Mouse (Mus musculus) lung, adult 2 months (tissue): ENCODE data around the gene Sirt6. TPM values are rescaled to one million over a fixed set of nuclear protein-coding genes. Genes with fewer than 3 reads are reported as not detected.
"Not testable (repeated sequence)": the region's sequence is repeated elsewhere in the genome, so short reads cannot be mapped to it uniquely, and the experiment has no call there.

Experiments used
- DNase-seq: peaks from one replicate; pipeline ENCODE4 v3.0.0; 2022
- H3K4me1 ChIP-seq: fragments of 200-500 bp; 2 replicates; pipeline ENCODE4 v1.6.1; 2011; ENCODE audit warnings: low read length; ENCODE audit not compliant: control insufficient read depth, insufficient read depth
- H3K4me3 ChIP-seq: fragments of 200-500 bp; replicated peaks from 2 replicates; pipeline ENCODE3; 2011; ENCODE audit warnings: low read depth, mild to moderate bottlenecking, control low read depth, low read length; ENCODE audit errors: extremely low read depth
- CTCF ChIP-seq: fragments of 200-500 bp; IDR thresholded peaks from 2 replicates; pipeline ENCODE4 v1.5.1; 2011; ENCODE audit warnings: mild to moderate bottlenecking, low read length, control low read depth; ENCODE audit not compliant: insufficient read depth
- POLR2A ChIP-seq: fragments of 200-500 bp; IDR thresholded peaks from 2 replicates; pipeline ENCODE4 v1.6.1; 2011; ENCODE audit warnings: low read depth, mild to moderate bottlenecking, control low read depth, low read length, borderline replicate concordance; ENCODE audit errors: extremely low read depth
- WGBS: fragments of 180-500 bp; shearing (Covaris S2); methylation state at CpG from one replicate; pipeline ENCODE4 v1.1.7; 2018; 5-methylcytosine and 5-hydroxymethylcytosine counted together
- polyA plus RNA-seq: library from polyadenylated mRNA; depleted of rRNA; stranded (reverse); fragments of >200 nt; gene quantifications from 2 replicates; pipeline ENCODE4 v1.2.3, GENCODE M21; 2012; rRNA removed

Sirt6 gene
- 33.7 and 36.2 TPM in 2 replicates for polyA plus RNA-seq

GRCm38 (mm10) chr10:81626994-81627835, at the start of gene Sirt6:
Gene Sirt6 (minus strand): TSS chr10:81627797.
- H3K4me3 ChIP-seq = peak within 1 kb of the TSS; percentile 80
- peak; percentile 92 for DNase-seq
- 3% methylated on average over 40 of the region's 40 CpGs for WGBS

DNA sequence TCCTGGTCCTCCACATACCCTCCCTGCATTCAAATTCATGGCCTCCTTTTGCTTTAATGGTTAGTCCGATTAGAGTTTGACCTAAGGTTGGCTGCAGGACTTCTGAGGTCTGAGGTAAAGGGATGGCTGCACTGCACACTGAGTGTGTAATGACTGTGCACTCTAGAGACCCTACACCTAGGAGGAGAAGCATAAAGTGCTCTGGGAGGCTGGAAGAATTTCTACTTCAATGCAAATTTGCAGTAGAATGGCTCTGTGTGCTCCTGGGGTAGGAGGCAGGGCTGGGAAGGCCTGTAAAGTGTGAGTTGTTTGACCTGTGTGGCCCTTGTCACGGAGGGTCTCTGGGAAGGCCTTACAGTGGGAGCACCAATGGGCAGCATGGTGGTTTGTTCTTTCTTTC, 28.6 kb upstream of the Sirt6 start:
- Histone ChIP-seq H3K4me1 (no peaks in the 10 kb centered on the region), H3K4me3 (no peak overlapping the region)
- no peak for DNase-seq
- TF ChIP-seq CTCF = no peak
- TF ChIP-seq POLR2A = no peak
- 98% methylated on average over 2 of the region's 2 CpGs for WGBS

More at GRCm38 (mm10) chr10:81626994-81627835, at the start of gene Sirt6:
- TF ChIP-seq CTCF = no peak
- TF ChIP-seq POLR2A = peak; percentile 97; the same call in 1 of the 2 replicates
- H3K4me1 ChIP-seq = no peaks in the 10 kb centered on the region; the same call in 1 of the 2 replicates

GRCm38 (mm10) chr10:81655178-81655577, 27.6 kb upstream of the Sirt6 start:
- Histone ChIP-seq H3K4me3 (no peak overlapping the region), H3K4me1 (no peaks in the 10 kb centered on the region; the same call in 1 of the 2 replicates)
- 96% methylated on average over 10 of the region's 10 CpGs for WGBS
- DNase-seq = no peak
- TF ChIP-seq POLR2A (no peak), CTCF (no peak)

DNA sequence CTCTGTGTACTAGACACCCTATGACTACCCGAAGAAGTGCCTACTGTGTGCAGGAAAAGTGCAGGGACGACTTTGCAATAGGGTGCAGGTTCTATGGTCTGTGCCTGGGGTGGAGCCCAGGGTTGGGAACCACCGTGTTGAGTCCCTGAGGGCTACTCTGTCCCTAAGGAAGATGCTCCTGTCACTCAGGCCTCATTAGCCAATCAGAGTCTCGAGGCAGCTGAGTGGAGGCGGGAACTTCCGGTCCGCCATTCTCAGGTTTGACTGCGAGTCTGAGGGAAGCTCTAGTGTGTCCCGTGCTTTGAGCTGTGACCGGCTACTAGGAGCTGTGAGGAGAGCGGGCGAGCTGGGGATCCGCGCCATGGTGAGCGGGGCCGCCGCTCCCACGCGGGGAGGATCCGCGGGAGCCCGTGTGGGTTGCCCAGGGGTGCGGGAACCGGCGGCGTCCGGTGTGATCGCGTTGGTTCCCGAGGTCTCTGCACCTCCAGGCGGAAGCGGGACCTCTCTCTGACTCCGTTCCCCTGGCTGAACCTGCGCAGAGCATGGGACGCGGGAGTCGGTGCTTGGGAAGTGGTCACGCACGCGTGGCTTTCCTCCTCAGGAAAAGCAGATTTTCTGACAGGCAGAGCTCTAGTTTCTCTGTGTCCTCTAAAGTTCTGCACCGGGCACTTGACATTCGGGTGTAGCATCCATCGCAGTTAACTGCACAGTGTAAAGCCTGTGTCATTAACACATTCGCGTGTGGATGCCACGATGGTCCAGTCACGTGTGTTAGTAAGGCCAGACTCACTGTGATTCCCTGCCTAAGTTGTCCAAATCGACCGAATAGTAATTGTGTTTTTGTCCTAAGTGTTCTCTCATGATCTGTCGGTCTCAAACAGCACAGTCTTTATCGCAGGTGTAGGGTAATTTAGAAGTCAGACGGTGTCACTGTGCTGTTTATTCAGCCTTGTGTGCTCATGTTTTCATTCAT, 21.5 kb upstream of the Sirt6 start, which contains the start of gene Gm10778:
Gene Gm10778, plus strand, starts transcription at position 257 of the 973 bp plus-strand sequence.
- H3K4me1 ChIP-seq = not testable (repeated sequence)
- under 1% methylated on average over 33 of the region's 52 CpGs for WGBS
- peak; percentile 48; the same call in 1 of the 2 replicates for TF ChIP-seq POLR2A
- DNase-seq = peak; percentile 86
- peak within 1 kb of the TSS; percentile 51 for H3K4me3 ChIP-seq

- Histone ChIP-seq H3K4me3 (no peak overlapping the region), H3K4me1 (peaks cover 9% of the 10 kb centered on the region; the same call in 1 of the 2 replicates)
- WGBS = 72% methylated on average over 7 of the region's 7 CpGs
- TF ChIP-seq CTCF (no peak), POLR2A (no peak)
- no peak for DNase-seq
Observed at GRCm38 (mm10) chr10:81646015-81646555, 18.5 kb upstream of the Sirt6 start.

DNA sequence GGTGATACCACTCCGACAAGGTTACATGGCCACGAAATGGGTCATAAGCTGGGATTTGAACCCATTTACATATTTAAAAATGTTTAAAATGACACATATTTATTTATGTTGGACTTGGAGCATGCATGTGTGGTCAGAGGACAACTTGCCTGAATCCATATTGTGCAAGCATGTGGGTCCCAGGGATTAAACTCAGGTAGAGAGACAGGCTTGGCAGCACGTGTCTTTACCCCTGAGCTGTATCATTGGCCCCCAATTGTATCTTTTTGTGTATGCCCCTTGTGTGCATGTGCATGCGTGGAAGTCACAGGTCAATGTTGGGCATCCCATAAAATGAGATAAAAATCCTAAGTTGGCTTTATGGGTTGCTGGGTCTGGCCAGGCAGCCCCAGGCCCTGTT, 17.8 kb upstream of the Sirt6 start:
- DNase-seq = no peak
- TF ChIP-seq POLR2A (no peak), CTCF (no peak)
- Histone ChIP-seq H3K4me3 (no peak overlapping the region), H3K4me1 (peaks cover 9% of the 10 kb centered on the region; the same call in 1 of the 2 replicates)
- WGBS = 89% methylated on average over 4 of the region's 4 CpGs

GRCm38 (mm10) chr10:81644716-81645115, 17.1 kb upstream of the Sirt6 start:
- Histone ChIP-seq H3K4me3 (no peak overlapping the region), H3K4me1 (peaks cover 9% of the 10 kb centered on the region; the same call in 1 of the 2 replicates)
- WGBS = 91% methylated on average over 18 of the region's 18 CpGs
- no peak for DNase-seq
- TF ChIP-seq POLR2A (no peak), CTCF (no peak)

GRCm38 (mm10) chr10:81644162-81644561, 16.6 kb upstream of the Sirt6 start:
- 53% methylated on average over 2 of the region's 2 CpGs for WGBS
- TF ChIP-seq POLR2A (no peak), CTCF (no peak)

More at GRCm38 (mm10) chr10:81644162-81644561, 16.6 kb upstream of the Sirt6 start:
- DNase-seq = no peak
- Histone ChIP-seq H3K4me1 (peaks cover 9% of the 10 kb centered on the region; the same call in 1 of the 2 replicates), H3K4me3 (peak overlapping the region; percentile 96)
